Mouse (Mus musculus) testis, adult 2 months (tissue): ENCODE results near the gene Slirp.

Experiments used
- CTCF ChIP-seq: fragments of 200-500 bp; IDR thresholded peaks from 2 replicates; pipeline ENCODE4 v1.5.1; 2012; ENCODE audit warnings: low read depth, mild to moderate bottlenecking, inconsistent platforms, low read length, moderate library complexity; ENCODE audit not compliant: control insufficient read depth, insufficient read depth, insufficient replicate concordance
- POLR2A ChIP-seq: fragments of 200-500 bp; IDR thresholded peaks from 2 replicates; pipeline ENCODE4 v1.6.1; 2012; ENCODE audit warnings: low read depth, mild to moderate bottlenecking, inconsistent platforms, low read length, moderate library complexity; ENCODE audit not compliant: control insufficient read depth

DNA sequence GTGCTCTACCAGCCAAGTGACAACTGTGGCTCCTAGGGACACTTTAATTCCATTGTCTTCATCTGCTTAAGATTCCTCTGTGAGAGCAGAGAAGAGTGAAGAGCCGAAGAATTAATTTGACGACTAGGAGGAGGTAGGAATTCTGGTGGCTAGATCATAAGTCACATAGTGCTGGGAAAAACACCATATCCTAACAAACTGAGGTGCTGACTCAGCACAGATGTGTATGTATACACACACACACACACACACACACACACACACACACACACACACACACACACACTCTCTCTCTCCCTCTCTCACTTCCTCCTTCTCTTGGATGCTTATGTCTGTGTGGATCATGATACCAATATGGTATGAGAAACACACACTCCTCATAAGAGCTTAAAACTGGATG, 15.4 kb upstream of the Slirp start:
- TF ChIP-seq POLR2A (no peak), CTCF (no peak)
